ENCODE assay signal across 8 mouse cellular contexts in the genomic region with DNA sequence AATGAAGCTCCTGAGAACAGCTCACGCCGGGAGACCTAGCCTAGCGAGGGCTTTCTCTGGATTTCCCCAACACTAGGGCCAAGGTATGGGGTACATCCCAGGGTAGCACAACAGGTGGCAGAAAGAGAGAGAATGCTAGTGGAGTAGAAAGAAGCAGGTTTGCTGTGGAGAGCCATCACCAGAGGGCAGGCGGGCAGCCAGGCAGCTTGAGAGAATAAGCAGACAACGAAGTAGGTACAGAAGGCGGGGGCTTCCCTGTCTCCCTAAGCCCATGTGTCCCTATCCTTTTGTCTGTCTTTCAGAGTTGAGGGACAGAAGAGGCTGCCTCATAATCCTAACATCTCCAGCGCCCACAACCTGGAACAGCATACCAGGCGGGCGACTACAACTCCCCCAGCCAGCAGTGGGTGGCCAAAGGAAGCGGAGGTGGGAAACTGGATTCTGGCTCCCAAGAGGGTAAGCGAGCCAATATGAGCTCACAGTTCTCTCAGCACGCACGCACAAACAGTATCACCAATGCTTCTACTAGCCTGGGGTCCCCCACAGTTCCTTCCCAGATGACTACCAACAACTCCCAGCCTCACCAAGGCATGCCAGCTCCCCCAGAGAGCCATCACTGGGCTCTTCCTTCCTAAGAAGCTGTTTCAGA. TPM values are rescaled to one million over a fixed set of nuclear protein-coding genes. Genes with fewer than 3 reads are reported as not detected.
DNase-seq lines count a peak whose midpoint lies in the region; ATAC-seq and TF ChIP-seq lines count a peak whose summit lies in the region.

No protein-coding gene starts in this region.

- peak overlapping the region; percentile 71; the same call in 1 of the 2 replicates for H3K4me3 ChIP-seq in heart, embryonic 10.5 days
- peak overlapping the region; percentile 53 for H3K4me3 ChIP-seq in forebrain, postnatal 0 days (ENCODE audit: low read depth, low read length)
- H3K4me3 ChIP-seq in liver, embryonic 15.5 days (replicated peaks) = no peak overlapping the region

- 79% methylated on average over 13 of the region's 13 CpGs for WGBS in heart, embryonic 10.5 days
- 60% methylated on average over 13 of the region's 13 CpGs for WGBS in forebrain, postnatal 0 days
- 85% methylated on average over 13 of the region's 13 CpGs for WGBS in liver, embryonic 15.5 days (ENCODE audit: insufficient replicate concordance)

- H3K9me3 ChIP-seq in heart, embryonic 10.5 days = no peaks in the 10 kb centered on the region
- H3K9me3 ChIP-seq in forebrain, postnatal 0 days (ENCODE audit: low read length) = no peaks in the 10 kb centered on the region
- no peaks in the 10 kb centered on the region for H3K9me3 ChIP-seq in liver, embryonic 15.5 days (replicated peaks)

- no peak for TF ChIP-seq CTCF in forebrain, postnatal 0 days (IDR thresholded peaks at IDR 0.05; ENCODE audit: low read depth)

- H3K9ac ChIP-seq in forebrain, postnatal 0 days = peak overlapping the region; percentile 74
- no peak overlapping the region for H3K9ac ChIP-seq in liver, embryonic 15.5 days

- H3K4me2 ChIP-seq in forebrain, postnatal 0 days (ENCODE audit: low read depth) = peak overlapping the region; percentile 65
- peak overlapping the region; percentile 97 for H3K4me2 ChIP-seq in liver, embryonic 15.5 days

- peaks cover 27% of the 10 kb centered on the region; the same call in 1 of the 2 replicates for H3K36me3 ChIP-seq in heart, embryonic 10.5 days
- peaks cover 19% of the 10 kb centered on the region; the same call in 1 of the 2 replicates for H3K36me3 ChIP-seq in forebrain, postnatal 0 days (ENCODE audit: insufficient read depth)
- H3K36me3 ChIP-seq in liver, embryonic 15.5 days (replicated peaks) = peaks cover 19% of the 10 kb centered on the region; the same call in 1 of the 2 replicates

- H3K27me3 ChIP-seq in heart, embryonic 10.5 days (ENCODE audit: insufficient read depth, poor library complexity, severe bottlenecking) = no peaks in the 10 kb centered on the region
- no peaks in the 10 kb centered on the region for H3K27me3 ChIP-seq in forebrain, postnatal 0 days (ENCODE audit: insufficient read depth, low read length)
- H3K27me3 ChIP-seq in liver, embryonic 15.5 days = no peaks in the 10 kb centered on the region

- H3K4me1 ChIP-seq in heart, embryonic 10.5 days = peaks cover 85% of the 10 kb centered on the region
- peaks cover 47% of the 10 kb centered on the region for H3K4me1 ChIP-seq in forebrain, postnatal 0 days (ENCODE audit: insufficient read depth)
- H3K4me1 ChIP-seq in liver, embryonic 15.5 days (replicated peaks) = peaks cover 77% of the 10 kb centered on the region

- no peak for DNase-seq in heart, embryonic 10.5 days (ENCODE audit: low spot score)
- DNase-seq in heart, adult 9 months (ENCODE audit: low spot score in 2 of 2) = no peak
- peak; percentile 29 for DNase-seq in NIH3T3 (ENCODE audit: low read depth)
- DNase-seq in forebrain, postnatal 0 days = no peak
- DNase-seq in thymus, adult 18-20 months = no peak
- no peak for DNase-seq in urinary bladder, adult 2 months (ENCODE audit: low spot score)
- no peak for DNase-seq in adrenal gland, adult 18-20 months (ENCODE audit: low spot score in 2 of 2)

- peak overlapping the region; percentile 88 for H3K27ac ChIP-seq in heart, embryonic 10.5 days
- H3K27ac ChIP-seq in forebrain, postnatal 0 days (ENCODE audit: low read depth, low read length) = peak overlapping the region; percentile 90; the same call in 1 of the 2 replicates
- no peak overlapping the region for H3K27ac ChIP-seq in liver, embryonic 15.5 days (replicated peaks)

- ATAC-seq in forebrain, postnatal 0 days = no peak
- ATAC-seq in liver, embryonic 15.5 days (ENCODE audit: insufficient read depth) = no peak

RNA-seq across cellular contexts. Expression of a gene that starts 19.6 kb away (rescaled TPM):
- 29.8 and 31.3 TPM in 2 replicates for polyA plus RNA-seq in heart, embryonic 10.5 days (2016; fragmentation: Nextera tagmentation; extraction: Ambion mirVana)
- 23.2 and 27.7 TPM in 2 replicates for total RNA-seq in forebrain, postnatal 0 days (2014; rRNA removed)
- polyA plus RNA-seq in forebrain, postnatal 0 days (2015; fragmentation: Nextera tagmentation; extraction: Ambion mirVana) = 38.0 and 49.4 TPM in 2 replicates
- 10.8 and 11.4 TPM in 2 replicates for polyA plus RNA-seq in liver, embryonic 15.5 days (2015; fragmentation: Nextera tagmentation; extraction: Ambion mirVana)
- 9.4 and 14.4 TPM in 2 replicates for polyA plus RNA-seq in urinary bladder, adult 2 months (2012; rRNA removed)
- 10 to 100 TPM; 24.2 to 25.7 TPM for total RNA-seq in adrenal gland, adult 18-20 months (2021)
